Mouse (Mus musculus) urinary bladder, postnatal 36 days (tissue): ENCODE data around the gene Slc16a11.
"Not testable (repeated sequence)": the region's sequence is repeated elsewhere in the genome, so short reads cannot be mapped to it uniquely, and the experiment has no call there.

Experiments used
- DNase-seq, 2 experiments: peaks; one replicate each; pipeline ENCODE4 v3.0.0; 2022; ENCODE audit warnings: low spot score in 2 of 2, mixed read lengths in 1 of 2

The Slc16a11 gene

GRCm38 (mm10) chr11:70212423-70212822 is at the start of gene Slc16a11:
TSS of gene Slc16a11 (plus strand) at chr11:70212752.
- DNase-seq: no peak

GRCm38 (mm10) chr11:70165972-70166921 is 46.3 kb upstream of the Slc16a11 start:
- peak in 1 of 2 experiments; percentile 22 for DNase-seq

GRCm38 (mm10) chr11:70168136-70168535 is 44.4 kb upstream of the Slc16a11 start:
- no peak for DNase-seq

- DNase-seq: not testable (repeated sequence)
Measured at GRCm38 (mm10) chr11:70169471-70169870, 43.1 kb upstream of the Slc16a11 start.

- DNase-seq: no peak
Measured at GRCm38 (mm10) chr11:70170291-70170690, 42.3 kb upstream of the Slc16a11 start.

- no peak for DNase-seq
Measured at GRCm38 (mm10) chr11:70171181-70171580, 41.4 kb upstream of the Slc16a11 start.

GRCm38 (mm10) chr11:70171847-70172246 is 40.7 kb upstream of the Slc16a11 start:
- no peak for DNase-seq

- no peak for DNase-seq
Measured at GRCm38 (mm10) chr11:70172298-70172697, 40.3 kb upstream of the Slc16a11 start.

- no peak for DNase-seq
Measured at GRCm38 (mm10) chr11:70174491-70174890, 38.1 kb upstream of the Slc16a11 start.

- no peak for DNase-seq
Measured at GRCm38 (mm10) chr11:70177647-70178046, 34.9 kb upstream of the Slc16a11 start.

- no peak for DNase-seq
Measured at GRCm38 (mm10) chr11:70178311-70178710, 34.2 kb upstream of the Slc16a11 start.

- DNase-seq: no peak
Measured at GRCm38 (mm10) chr11:70178756-70179155, 33.8 kb upstream of the Slc16a11 start.

- DNase-seq: no peak
Measured at GRCm38 (mm10) chr11:70179401-70179800, 33.2 kb upstream of the Slc16a11 start.

- no peak for DNase-seq
Measured at GRCm38 (mm10) chr11:70180496-70180895, 32.1 kb upstream of the Slc16a11 start.

- DNase-seq: no peak
Measured at GRCm38 (mm10) chr11:70185120-70185519, 27.4 kb upstream of the Slc16a11 start.

- peak; percentile 30 to 40 for DNase-seq
Measured at GRCm38 (mm10) chr11:70189319-70190134, 23.0 kb upstream of the Slc16a11 start.

- DNase-seq: no peak
Measured at GRCm38 (mm10) chr11:70191188-70191587, 21.4 kb upstream of the Slc16a11 start.

GRCm38 (mm10) chr11:70192157-70192556 is 20.4 kb upstream of the Slc16a11 start:
- no peak for DNase-seq

GRCm38 (mm10) chr11:70193354-70194285 is 18.9 kb upstream of the Slc16a11 start:
- no peak for DNase-seq

GRCm38 (mm10) chr11:70198332-70198731 is 14.2 kb upstream of the Slc16a11 start:
- no peak for DNase-seq

- no peak for DNase-seq
Measured at GRCm38 (mm10) chr11:70199107-70199506, 13.4 kb upstream of the Slc16a11 start.
